Mouse (Mus musculus) left cerebral cortex, adult 18-20 months (tissue): Measurements from ENCODE around the gene Nxph2. TPM values are rescaled to one million over a fixed set of nuclear protein-coding genes. Genes with fewer than 3 reads are reported as not detected.
A peak's percentile ranks its signal among the peaks of the same experiment; 100 is the strongest.
"Not testable (repeated sequence)": the region's sequence is repeated elsewhere in the genome, so short reads cannot be mapped to it uniquely, and the experiment has no call there.

ENCODE experiments used
- DNase-seq, 2 experiments: peaks; one replicate each; pipeline ENCODE4 v3.0.0; 2021 to 2022; ENCODE audit warnings: low spot score in 2 of 2, mixed read lengths in 1 of 2
- long read RNA-seq, 2 experiments: library from polyadenylated mRNA; stranded (forward); transcript quantifications; one replicate each; pipeline ENCODE4 v2.0.0; 2021
- total RNA-seq, 2 experiments: library from RNA; stranded (reverse); gene quantifications; 2 replicates each; pipeline ENCODE4 v1.2.3; 2021

Nxph2 gene
- total RNA-seq, result 1 to 10 TPM; 1.9 to 2.1 TPM
- long read RNA-seq, experiment 1, partial matches to known transcripts, result 0 of 3 reads
- long read RNA-seq, experiment 1, other reads (novel, unspliced or antisense), result 0 of 3 reads
- long read RNA-seq, experiment 2, partial matches to known transcripts, result 0 of 4 reads
- long read RNA-seq, experiment 2, other reads (novel, unspliced or antisense), result 1 of 4 reads

DNA sequence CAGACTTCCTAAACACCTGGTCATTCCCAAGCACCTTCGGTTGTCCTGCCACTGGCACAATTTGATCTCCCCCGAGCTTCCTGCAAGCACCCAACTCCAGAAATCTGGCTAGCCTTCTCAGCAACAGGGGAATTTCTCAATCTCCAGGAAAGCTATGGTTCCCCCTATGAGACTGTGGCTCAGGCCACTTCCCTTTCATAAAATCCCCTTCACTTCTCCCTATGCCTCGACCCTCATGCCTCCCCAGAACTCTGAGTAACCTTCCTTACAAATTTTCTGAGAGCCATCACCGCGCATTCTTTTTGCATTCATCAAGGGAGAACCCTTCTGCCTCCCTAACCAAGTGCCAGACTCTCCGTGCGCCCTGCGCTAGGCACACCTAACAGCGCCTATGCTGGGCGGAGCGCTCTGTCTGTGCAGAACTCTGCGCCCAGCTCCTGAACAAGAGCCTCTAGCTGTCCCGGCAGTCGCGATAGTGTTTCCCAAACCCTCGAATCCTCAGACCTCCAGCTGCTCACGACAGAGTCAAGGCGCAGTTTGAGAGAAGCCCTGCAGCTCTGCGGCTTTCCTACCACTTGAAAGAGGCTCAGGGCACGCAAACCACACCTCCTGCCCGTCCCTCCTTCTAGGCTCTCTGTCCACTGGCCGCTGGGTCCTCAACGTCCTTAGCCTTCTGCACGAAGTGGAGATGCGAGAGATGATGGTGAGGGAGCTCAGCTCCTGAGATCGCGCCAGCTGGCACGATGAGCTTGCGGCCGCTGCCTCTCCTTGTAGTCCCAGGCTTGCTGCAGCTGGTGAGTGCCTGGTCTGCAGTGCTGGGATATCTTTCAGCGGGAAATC, at the start of gene Nxph2:
Gene Nxph2 (plus strand): TSS at position 501 of the 840 bp plus-strand sequence.
- DNase-seq, result peak; percentile 26 to 40

DNA sequence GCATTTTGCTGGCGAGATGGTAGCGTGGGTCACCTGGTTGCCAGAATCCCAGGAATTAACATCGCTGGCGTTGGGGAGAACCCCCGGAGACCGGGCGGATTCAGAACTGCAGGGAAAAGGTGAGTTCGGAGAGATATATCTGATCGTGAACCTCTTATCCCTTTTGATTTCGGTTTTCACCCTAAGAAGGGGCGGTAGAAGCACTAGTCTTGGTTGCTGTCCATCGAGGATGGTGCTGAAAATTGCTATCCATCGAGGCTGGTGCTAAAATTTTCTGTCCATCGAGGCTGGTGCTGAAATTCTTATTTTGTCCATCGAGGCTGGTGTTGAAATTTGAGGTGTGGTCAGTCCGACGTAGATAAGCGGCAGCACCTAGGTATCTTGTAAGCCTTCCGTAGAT, 30.1 kb upstream of the Nxph2 start:
- DNase-seq, result not testable (repeated sequence)

DNA sequence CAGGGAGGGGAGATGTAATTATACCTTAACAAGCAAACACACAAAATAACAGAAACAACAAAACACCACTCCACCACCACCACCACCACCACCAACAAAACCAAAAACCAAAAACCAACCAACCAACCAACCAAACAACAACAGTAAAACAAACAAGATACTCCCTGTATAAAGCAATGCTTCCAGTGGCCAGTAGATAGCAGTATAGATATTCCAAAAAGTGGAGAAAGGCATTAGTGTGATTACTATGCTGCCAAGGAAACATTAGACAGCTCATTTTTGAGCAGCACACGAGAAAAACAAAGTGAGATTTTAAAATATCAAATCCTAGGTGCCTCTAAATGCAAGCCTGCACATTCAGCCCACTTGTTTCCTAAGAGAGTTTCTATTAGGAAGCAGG, 6.2 kb upstream of the Nxph2 start:
- DNase-seq, result no peak

Other genes with a start within 250 kb of the Nxph2 start
- gene Mastl, start 165.2 kb upstream of the Nxph2 start, total RNA-seq, result under 1 TPM; 0.70 to 0.98 TPM
- 10 to 100 TPM; 79.1 to 82.2 TPM for gene Yme1l1, start 164.9 kb upstream of the Nxph2 start, total RNA-seq
- under 1 TPM in 1 of 2 experiments, not detected in 1; 0.30 TPM for gene 4931423N10Rik, start 113.8 kb upstream of the Nxph2 start, total RNA-seq